Mouse (Mus musculus): Measurements from ENCODE around the gene BC048562.

BC048562 gene

GRCm38 (mm10) chr9:108450292-108451169 is 14.2 kb downstream of the BC048562 start:
- in situ Hi-C loops (cut with MseI, MboI) = no loop called here

DNA sequence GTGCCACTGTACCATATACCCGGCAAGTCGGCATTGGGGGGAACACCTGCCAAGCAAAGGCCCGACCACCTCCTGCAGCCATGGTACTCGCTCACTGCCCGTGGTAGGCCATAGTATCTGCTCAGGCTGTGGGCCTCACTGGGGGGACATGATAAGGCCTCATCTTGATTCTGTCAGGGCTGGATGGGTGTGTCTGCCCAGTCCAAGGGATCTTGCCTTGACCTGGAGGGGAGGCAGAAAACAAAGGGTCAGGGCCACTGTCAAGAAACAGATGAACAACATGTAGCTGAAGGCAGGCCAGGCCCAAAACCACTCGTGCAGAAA is 14.8 kb downstream of the BC048562 start:
- in situ Hi-C loops (cut with MseI, MboI) = no loop called here

- in situ Hi-C loops (cut with MseI, MboI) = no loop called here
Observed at GRCm38 (mm10) chr9:108451519-108452160, 15.4 kb downstream of the BC048562 start.

GRCm38 (mm10) chr9:108452291-108452906 is 16.1 kb downstream of the BC048562 start:
- in situ Hi-C loops (cut with MseI, MboI) = no loop called here

- in situ Hi-C loops (cut with MseI, MboI) = no loop called here
Observed at GRCm38 (mm10) chr9:108452911-108453310, 16.6 kb downstream of the BC048562 start.

GRCm38 (mm10) chr9:108453458-108453857 is 17.2 kb downstream of the BC048562 start:
- in situ Hi-C loops (cut with MseI, MboI) = no loop called here

- in situ Hi-C loops (cut with MseI, MboI) = no loop called here
Observed at GRCm38 (mm10) chr9:108454429-108454828, 18.1 kb downstream of the BC048562 start.

- in situ Hi-C loops (cut with MseI, MboI) = no loop called here
Observed at GRCm38 (mm10) chr9:108455747-108456571, 19.7 kb downstream of the BC048562 start.

DNA sequence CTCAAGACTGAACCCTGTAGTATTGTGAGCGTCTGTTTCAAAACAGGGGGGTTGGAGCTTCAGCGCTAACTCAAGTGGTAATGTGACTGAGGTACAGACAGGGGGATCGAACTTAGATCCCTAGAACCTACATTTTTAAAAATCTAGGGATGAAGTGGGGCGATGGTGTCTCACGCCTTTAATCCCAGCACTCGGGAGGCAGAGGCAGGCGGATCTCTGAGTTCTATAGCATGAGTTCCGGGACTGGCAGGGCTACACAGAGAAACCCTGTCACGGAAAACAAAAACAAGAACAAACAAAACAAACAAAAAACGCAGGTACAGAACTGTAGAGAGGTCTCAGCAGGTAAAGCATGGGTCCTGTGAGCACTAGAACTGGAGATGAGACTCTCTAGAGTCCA is 20.7 kb downstream of the BC048562 start:
- in situ Hi-C loops (cut with MseI, MboI) = no loop called here

- in situ Hi-C loops (cut with MseI, MboI) = no loop called here
Observed at GRCm38 (mm10) chr9:108459939-108460318, 23.6 kb downstream of the BC048562 start.

DNA sequence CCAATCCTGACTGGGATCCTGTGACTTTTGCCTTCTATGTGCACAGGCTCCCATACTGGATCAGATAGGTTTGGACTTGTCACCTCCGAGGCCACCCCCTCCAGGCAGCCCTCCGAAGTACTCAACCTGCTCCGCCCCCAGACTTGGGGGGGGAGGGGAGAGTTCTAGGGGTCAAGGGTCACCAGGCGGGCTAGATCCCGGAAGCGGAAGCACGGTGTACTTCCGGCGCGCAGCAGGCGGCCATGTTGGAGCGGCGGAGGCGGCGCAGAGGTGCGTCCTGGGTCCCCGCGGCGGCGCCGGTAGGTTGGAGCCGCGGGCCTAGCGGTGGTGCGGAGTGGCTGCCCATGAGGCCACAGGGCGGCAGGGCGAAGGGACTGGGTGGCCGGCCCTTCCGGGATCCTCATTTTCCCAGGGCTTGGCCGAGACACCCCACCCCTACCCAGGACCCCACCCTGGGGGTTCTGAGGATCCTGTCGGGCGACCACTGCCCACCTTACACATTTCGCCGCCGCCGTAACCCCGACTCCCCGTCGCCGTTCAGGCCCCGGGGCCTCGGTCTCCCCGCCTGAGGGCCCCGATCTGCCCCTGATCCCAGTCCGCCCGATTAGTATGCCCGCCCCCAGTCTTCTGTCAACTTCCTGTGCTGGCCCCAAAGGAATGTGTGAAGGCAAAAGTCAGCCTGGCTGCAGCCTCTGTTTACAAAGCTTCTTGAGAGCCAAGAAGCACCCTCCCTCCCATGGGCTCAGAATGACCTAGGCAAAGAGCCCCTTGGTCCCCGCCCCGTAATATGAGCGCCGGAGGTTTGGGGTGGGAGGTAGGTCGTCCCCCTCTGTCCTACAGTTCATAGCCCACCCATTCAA is 24.3 kb downstream of the BC048562 start, which contains the start of gene Ccdc71:
Gene Ccdc71 (plus strand): TSS at position 209 of the 860 bp plus-strand sequence.
- in situ Hi-C loops (cut with MseI, MboI) = no loop called here

DNA sequence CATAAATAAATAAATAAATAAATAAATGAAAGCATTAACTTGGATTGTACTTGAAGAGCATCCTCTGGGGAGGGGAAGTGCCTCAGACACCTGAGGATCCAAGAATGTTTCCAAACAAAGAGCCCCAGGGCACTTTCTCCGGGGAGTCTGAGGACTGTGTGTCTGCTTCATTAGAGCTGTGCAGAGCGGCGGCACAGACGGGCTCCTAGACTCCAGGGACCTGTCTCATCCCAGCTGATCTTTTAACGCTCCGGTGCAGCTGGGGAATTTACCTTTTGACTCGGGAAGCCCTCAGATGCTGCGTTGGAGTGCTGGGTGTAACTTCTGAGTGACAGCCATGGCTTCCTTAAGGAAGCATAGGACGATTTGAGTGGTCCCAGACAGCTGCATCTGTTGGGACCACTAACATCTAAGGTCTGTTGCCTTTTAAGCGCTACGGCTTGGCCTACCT is 24.9 kb downstream of the BC048562 start, which contains the start of gene Klhdc8b:
Gene Klhdc8b (minus strand): TSS at position 401 of the 451 bp plus-strand sequence.
- in situ Hi-C loops (cut with MseI, MboI) = no loop called here

- in situ Hi-C loops (cut with MseI, MboI) = no loop called here
Observed at GRCm38 (mm10) chr9:108461675-108462074, 25.4 kb downstream of the BC048562 start.

DNA sequence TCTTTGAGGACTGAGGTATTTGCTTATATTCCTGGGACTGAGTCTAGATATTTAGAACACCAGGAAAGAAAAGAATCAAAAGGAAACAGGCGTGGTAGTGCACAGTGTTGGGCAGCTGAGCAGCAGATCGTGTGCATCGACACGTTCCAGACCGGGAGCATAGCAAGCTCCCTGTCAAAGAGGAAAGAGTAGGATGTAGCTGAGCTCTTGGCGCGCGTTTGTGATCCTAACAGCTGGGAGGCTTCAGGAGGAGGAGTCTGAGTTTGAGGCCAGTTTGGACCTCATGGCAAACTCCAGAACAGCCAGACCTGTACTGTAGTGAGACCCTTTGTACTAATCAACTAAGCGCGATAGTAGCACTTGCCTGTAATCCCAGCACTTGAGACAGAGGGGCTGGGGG is 25.9 kb downstream of the BC048562 start:
- in situ Hi-C loops (cut with MseI, MboI) = no loop called here

GRCm38 (mm10) chr9:108463713-108464112 is 27.4 kb downstream of the BC048562 start:
- in situ Hi-C loops (cut with MseI, MboI) = no loop called here

DNA sequence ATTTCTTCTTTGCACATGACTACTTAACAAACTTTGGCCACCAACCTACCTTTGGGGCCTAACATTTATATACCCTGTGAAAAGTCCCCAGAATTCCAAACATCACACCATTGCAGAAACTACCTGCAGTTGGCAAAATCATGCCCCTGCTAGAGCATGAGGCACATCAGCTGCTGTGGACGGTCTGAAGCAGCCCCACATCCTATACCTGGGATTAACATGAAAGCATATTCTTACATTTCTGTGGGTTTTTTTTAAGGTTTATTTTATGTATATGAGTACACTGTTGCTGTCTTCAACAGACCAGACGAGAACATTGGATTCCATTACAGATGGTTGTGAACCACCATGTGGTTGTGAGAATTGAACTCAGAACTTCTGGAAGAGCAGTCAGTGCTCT is 29.9 kb downstream of the BC048562 start:
- in situ Hi-C loops (cut with MseI, MboI) = no loop called here

- in situ Hi-C loops (cut with MseI, MboI) = no loop called here
Observed at GRCm38 (mm10) chr9:108469430-108469829, 33.1 kb downstream of the BC048562 start.

GRCm38 (mm10) chr9:108469845-108470244 is 33.6 kb downstream of the BC048562 start:
- in situ Hi-C loops (cut with MseI, MboI) = no loop called here

GRCm38 (mm10) chr9:108474528-108474927 is 38.2 kb downstream of the BC048562 start:
- in situ Hi-C loops (cut with MseI, MboI) = no loop called here

- in situ Hi-C loops (cut with MseI, MboI) = no loop called here
Observed at GRCm38 (mm10) chr9:108478638-108479156, 42.4 kb downstream of the BC048562 start.

All from mouse trophoblast stem cell (cell line).